Mouse (Mus musculus) right cerebral cortex, postnatal 10 days (tissue): ENCODE results near the gene Ptprm.
A peak's percentile ranks its signal among the peaks of the same experiment; 100 is the strongest.

Experiments
- DNase-seq, 2 experiments: peaks; one replicate each; pipeline ENCODE4 v3.0.0; 2021; ENCODE audit warnings: low spot score in 2 of 2

Gene Ptprm

DNA sequence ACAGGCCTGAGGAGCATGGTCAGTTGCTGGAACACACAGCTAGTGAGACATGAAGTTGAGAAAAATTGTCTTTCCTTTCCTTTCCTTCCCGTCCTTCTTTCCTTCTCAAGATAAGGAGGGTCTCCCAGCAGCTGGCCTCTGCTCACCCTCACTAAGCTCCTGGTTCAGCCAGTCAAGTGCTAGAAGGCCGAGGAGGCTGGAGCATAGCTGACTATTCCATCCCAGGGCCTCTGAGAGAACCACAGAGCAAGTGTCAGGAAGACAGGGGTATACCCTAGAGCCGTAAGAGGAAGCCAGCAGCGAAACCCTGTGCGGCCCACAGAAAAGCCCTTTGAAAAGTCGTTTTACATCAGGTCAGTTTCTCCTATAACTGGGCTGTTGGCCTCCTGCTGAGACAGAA, 624.3 kb downstream of the Ptprm start:
- DNase-seq, result no peak

DNA sequence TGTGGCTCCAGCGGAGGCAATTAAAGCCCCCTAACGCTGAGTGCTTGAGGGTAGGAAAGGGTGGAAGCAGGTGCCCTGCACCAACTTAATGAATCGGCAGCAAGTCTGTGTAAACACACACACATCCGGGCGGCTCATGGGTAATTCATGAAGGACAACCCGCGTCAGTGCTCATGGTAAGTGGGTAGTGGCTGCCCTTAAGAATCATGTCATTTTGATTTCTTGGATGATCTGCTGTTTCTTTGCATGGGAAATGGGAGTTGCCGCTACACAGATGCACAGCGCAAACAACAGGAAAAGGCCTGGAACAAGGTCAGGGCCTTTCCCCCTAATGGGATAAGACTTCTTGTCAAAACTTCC, 633.3 kb downstream of the Ptprm start:
- no peak for DNase-seq

DNA sequence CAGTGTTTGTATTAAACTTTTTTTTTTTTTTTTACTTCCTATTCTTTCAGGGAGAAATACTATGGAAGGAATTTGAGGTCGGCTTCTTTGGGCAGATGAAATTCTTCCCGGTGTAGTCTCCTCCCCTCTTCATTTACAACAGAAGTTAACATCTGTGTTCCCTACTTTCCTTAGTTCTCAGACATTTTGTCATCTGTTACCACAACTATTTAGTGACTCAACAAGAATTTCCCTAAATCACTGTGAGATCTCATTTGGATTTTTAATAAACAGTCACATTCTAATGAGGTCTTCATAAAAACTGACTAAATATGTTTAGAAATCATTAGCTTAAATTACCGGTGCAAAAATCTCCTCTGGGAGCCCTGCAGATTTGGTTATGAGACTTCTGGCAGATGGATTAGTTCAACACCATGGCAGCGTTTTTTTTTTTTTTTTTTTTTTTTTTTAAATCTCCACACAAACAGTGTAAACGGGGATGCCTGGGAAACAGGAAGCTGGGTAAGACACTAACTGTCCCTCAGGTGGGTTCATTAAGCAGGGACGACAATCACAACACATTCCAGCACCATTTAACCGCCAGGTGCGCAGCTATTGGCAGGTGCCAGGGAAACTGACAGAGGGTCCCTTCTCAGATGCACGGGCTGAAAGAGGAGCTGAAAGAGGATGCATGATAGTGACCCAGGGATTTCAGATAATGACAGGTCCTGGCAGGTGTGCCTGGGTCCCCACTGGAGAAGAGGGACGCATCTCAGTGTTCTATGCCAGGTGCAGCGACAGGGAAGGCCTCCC, 633.9 kb downstream of the Ptprm start:
- DNase-seq, result no peak

DNA sequence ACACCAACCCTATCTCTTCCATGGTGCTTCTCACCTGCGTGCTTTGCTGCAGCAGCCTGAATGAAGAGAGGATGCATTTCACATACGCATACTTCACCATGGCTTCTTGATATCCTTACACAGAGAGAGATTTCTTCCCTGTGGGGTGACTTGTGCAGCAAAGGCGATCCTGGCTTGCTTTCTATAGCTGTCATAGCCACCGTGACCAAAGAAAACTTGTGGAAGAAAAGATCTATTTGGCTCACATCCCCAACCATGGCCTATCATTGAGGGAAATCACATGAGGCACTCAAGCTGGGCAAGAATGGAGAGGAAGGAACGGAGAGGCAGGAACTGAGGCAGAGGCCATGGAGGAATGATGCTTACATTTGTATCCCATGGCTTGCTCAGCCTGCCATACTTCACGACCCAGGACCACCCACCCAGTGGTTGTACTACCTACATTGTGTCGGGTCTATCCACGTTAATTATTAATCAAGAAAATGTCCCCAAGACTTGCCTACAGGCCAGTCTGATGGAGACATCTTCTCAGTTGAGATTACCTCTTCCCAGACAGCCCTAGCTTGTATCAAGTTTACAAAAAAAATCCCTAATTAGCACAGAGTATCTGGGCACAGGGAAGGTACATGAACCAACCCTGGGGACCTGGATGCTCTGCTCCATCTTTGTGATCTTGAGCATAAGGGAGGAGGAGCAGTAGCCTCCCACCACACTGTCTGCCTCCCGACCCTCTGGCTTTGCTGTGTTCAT, 641.6 kb downstream of the Ptprm start:
- DNase-seq, result no peak

DNA sequence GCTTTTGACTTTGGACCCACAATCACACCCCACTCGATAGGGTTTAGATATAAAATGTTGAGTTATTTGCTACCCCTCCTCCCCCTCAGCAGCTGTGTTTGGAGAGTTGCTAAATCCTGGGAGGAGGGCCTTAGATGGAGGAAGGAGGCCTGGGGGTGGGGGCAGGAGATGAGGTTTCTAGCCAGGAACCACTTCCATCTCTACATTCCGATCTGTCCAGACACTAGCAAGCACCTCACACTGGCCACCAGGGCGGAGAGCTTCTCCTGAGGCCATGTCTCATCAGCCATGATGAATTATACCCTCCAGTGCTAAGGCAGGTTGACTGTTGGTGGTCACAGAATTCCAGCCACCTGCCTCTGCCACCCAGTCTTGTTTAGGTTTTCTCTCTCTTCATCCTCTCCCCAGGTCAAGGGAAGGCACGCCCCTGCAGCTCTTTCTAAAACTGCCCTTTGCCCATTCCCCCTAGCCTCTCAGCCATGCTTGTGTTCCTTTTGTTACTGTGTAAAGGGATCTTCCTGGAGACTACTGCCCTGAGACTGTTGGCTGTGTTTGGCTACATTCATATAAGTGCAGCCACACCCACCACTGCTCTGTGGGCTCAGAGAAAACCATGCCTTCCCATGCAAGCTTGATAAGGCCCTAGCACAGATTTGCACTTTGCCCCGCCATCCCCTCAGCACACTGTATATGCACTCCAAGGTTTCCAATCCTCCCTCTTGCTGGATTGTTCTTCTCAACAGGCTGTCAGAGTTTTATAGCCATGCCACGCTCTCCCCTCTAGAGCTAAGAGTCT, 642.8 kb downstream of the Ptprm start:
- DNase-seq, result no peak

DNA sequence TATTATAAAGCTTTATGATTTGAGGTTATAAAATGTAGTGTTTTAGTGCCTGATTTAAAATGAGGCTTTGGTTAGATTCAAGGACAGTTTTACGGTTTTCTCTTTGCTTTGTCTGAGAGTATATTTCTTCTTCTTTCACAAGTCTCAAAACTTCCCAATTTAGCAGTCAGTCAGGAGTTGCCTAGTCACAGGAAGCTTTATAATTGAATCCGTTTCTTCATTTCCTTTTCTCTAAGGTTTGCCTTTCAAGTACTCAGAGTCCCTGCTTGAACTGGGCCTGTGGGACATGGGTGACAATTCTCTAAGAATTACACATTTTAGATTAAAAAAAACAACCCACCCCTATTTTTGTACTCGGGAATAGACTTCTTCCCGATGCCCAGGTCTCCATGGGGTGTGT, 643.7 kb downstream of the Ptprm start:
- no peak for DNase-seq

DNA sequence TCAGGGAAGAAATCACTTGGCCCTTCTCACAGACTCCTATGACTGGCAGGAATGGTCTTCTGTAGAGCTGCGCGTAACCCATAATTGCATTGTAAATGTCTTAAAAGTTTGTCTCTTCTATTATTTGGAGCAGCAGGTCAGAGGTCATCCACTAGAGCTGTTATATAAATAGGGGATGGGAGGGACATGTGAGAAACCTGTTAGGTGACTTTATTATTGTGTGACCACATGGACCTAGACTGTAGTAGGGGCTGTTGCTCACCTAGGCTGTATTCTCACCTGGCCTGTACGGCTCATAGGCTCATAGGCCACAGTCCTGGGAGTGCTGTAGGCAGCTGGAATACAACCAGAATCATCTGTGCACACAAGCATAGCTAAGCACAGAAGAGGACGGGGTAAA, 645.5 kb downstream of the Ptprm start:
- DNase-seq, result no peak

DNA sequence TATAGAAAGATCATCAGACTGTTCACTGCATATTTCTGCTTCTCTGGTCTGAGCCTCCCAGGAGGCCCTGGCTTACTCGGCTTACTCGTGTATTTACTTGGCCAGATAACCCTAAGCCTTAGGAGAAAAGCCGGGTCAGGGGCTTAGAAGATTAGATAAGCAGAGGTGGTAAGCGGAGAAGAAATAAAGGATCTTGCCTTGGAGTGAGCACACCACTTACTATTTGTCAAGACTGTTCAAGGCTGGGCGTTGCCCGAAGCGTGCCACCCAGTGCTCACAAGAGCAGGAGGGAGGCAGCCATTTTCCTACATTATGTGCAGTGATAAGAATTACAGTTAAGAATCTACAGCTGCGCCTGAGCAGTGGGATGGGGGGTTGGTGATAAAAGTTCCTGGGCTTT, 646.6 kb downstream of the Ptprm start:
- no peak for DNase-seq

DNA sequence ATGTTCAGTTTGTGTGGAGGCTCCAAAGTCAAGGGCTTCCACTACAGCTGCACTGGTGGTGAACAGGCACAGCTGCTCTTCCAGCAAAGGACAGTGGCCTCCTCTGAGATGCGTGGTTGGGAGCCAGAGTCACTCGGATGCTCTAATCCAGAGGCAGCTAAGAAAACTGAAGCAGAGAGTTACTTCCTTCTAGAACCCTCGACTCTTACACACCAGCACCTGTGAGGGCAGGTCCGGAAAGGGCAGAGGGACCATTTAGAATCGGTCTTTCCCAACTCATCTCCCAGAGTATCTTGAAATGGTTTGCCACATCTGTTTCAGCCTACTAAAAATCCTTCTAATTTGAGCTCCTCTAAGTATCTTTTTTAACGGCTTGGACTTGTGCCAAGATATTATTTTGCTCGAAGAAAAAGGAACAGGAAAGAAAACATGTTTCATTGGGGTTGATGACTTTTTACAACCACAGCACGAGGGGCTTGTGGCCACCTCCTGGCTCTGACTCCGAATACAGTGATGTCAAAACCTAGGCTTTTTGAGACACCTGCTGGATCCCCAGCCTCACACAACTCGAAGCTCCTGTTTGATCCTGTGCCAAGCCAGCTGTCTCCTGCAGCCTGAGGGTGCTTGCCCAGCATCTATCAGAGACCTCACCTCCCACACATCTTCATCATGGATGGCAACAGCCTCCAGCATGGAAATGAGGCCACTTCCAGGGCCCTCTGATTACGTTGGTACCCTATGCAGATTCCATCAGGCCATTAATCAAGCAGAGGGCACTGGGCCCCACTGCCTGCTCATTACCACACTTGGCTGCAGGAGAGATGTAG, 652.7 kb downstream of the Ptprm start:
- DNase-seq, result no peak

DNA sequence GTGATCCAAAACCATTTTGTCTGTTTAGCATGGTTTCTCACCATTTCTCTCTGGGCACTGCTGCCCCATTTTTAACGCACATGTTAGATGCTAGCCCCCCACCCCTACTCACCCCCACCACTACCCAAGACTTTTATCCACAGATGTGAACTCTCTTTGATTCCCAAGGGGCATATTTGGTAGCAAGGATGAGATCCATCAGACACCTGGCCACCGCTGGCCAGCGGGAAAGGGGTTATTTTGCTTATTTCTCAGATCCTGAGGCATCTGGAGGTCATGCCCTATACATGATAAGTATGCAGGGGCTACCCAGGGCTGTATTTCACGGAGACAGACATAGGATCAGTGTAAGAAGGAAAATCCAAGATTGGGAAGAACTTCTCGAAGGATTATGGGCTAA, 654.4 kb downstream of the Ptprm start:
- DNase-seq, result no peak

DNA sequence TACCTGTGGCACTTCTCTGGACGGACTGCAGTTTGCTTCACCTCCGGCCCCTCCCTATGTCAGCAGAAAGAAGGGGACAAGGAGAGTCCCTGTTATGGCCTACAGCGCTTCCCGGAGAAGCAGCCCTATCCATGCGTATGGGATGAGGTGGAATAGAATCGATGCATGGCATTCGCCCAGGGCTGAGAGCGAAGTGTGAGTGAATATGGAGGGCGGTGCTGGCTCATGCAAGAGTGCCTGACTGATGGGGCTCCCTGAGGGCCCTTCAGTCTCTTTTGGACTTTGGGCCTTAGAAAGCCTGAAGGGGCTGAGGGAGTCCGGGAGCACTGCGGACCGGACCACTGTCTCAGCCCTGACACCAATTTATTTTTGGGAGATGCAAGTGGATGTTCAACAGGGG, 656.6 kb downstream of the Ptprm start:
- no peak for DNase-seq

DNA sequence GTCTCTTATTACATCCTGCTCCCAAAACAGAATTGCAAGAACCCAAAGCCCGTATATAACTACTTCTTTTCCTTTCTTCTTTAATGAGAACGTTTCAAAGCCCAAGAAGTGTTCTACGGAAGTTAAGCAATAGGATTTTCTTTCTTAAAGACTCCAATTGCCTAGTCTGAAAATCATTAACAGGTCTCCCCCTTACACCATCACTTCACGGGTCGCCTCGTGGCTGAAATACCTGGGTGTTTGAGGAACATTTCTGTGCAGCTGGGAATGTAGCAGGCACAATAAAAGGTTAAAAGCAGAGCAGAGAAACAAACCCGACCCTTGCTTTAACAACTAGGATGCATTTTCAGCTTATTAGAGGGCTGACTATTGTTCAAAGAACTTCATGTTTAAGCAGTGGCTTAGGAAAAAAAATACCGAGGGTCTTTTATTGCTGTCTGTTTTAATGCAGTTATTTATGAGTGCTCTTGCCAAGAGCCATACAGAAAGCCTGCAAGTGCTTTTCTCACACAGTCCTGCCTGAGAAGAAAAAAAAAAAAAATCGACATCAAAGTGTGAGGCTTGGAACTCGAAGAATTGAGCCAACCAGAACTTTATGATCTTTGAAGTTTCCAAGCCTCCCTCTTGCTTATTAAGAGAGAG, 657.6 kb downstream of the Ptprm start:
- DNase-seq, result no peak

DNA sequence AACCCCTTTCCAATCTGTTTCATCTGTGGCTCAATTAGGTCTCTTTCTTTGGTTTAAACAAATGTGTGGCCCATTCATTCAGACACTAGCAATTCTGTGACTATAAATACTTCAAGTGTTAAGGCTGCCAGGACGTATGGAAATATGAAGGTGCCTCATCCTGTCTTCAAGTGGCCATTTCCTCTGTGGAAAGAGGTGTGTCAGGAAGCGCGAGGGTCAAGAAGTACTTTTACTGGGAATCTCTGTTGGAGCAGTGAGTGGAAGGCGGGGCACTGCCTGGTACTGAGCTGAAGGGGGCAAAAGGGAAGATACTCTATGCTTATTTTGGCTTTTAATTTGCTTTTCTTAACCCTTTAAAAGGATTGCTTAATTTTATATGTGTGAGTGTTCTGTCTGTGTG, 659.9 kb downstream of the Ptprm start:
- DNase-seq, result no peak

DNA sequence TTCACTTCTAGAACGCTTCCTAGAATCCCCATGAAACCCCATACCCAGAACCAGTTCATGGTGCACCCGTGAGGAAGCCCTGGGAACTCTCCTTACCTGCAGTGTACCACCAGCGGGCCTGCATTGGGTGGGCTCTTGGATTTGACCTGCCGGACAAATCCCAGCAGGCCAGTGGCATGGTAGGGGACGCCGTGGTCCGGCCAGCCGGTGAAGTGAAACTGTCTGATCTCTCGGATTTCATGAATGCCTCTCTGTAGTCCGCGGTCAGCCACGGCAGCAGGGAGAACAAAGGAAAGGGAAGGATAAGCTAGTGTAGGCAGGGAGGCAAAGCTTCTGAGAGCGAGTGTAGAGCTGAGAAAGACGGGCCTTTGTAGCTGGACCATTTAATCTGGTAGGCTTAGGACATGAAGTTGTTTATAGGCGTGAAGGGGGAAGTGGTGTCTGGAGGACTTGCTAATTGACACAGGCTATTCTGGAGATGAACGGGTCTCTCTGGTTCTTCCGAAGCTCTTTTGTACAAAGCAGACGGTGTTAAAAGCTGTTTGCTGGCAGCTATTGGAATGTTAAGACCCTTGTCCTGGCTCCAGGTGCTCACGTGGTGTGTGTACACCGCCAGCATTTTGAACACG, 660.5 kb downstream of the Ptprm start:
- no peak for DNase-seq

DNA sequence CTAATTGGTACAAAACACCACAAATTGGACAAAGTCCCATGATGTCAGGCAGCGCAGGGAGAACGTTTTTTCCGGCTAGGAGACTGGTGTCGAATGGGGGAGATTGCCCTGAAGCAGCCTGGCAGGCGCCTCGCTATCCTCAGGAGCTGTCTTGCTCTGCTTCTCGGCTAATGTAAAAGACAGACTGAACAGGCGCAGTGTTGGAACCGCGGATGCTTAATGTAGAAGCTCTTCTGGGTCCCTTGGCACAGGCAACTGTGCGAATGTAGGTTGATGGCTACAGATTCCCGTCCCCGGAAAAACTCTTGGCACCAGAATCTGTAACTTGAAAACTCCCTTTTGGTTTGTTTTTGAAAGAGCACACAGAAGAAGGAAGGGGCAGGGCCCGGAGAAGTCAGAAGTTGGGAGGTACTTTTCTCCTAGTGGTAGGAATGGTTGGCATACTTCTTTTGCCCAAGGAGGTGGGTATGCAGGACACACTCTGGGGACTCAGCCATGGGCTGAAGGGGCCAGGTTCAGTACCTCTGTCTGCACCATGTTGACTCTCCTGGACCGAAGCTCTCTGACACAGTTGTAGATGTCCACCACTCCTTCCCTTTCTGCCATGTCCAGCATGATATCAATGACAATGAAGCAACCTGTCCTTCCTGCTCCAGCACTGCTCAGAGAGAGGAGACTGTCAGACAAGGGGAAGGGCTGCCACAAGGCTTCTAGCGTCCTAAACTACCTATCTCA, 661.1 kb downstream of the Ptprm start:
- DNase-seq, result peak; percentile 55 to 60

DNA sequence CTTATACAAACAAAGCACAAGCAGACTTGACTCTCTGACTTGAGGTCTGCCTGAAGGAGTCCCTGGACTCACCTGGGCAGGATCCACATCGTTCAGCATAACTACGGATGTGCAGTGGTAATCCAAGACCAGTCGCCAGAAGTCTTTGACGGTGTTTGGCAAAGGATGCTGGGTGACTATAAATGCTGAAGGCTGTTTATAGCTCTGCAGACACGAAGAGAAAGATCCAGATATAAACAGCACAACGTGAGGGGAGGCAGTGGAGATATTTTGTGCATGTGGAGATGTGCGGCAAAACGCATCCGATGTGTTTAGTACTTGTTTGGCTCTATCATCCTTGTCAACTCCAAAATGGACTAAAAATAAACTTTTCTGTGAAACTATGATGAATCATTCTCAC, 666.1 kb downstream of the Ptprm start:
- peak in 1 of 2 experiments; percentile 56 for DNase-seq

DNA sequence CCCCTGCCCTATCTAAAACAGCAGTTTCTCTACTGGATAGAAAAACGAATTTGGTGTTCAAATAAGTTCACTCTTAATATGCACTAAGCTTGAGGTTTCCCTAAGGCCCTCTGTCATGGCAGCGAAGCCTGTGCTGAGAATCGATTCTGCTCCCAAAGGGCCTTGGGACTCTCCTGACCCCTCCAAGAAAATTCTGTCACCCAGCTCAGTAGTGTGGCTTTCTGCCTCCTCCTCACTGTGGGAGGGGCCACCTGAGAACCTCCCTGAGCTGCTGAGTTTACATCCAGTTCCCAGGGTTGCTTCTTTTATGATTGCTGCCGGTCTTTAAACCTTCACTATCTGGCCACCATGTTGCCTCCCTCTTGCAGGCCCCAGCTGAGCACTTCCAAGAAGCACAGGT, 666.7 kb downstream of the Ptprm start:
- no peak for DNase-seq

DNA sequence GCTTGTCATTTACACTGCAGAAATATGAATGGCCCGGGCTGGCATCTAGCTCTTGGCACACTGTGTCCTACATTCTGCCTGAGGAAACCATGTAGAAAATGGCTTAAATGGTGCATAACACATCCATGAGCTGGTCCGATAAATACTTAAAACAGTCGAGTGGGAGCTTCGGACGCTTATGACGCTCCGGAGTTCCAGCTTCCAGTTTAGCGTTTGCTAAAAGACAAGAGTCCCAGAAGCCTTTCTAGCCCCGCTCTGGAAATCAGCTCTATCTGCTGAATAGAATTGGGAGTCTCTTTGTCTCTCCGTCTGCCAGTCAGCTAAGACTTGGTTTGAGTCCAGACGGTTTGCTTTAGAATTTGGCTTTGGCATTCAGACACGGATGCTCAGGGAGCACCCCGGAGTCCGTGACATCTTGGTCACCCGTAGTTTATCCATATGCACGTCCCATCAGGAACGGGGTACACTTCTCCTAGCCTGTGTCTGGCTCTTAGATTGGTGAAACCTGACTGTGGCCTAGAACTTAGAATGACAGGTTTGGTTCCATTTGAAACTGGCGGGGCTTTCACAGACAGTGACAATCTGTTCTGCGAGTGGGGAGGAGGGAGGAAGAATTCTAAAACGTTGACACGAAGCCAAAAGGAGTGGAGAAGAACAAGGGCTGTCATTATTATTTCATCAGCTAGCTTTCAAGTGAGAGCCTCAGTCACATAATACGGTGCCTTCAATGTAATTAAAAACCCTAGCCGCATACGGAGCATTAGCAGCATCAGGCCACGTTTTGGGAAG, 667.4 kb downstream of the Ptprm start:
- peak in 1 of 2 experiments; percentile 47 for DNase-seq

DNA sequence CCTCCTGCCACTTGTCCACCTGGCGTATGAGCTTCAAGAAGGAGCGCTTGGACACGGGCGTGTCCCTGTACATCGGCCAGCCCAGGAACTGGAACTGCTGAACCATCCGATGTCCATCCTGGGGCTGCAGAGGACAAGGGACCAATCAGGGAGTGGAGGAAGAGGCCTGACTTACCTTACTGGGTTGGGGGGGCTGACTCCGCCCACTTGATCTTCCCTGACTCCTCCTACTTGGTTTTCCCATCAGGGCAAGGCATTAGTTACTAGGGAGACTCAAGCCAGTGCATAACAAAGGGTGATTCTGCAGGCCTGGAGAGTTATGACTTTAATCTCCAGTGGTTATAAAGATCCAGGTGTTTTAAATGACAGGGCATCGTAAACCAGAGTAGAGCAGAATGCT, 670.8 kb downstream of the Ptprm start:
- DNase-seq, result no peak
